Mouse (Mus musculus) adrenal gland, postnatal 10 days (tissue): ENCODE results near the gene Eif2b3. TPM values are rescaled to one million over a fixed set of nuclear protein-coding genes. Genes with fewer than 3 reads are reported as not detected.

Source experiments
- DNase-seq: peaks from one replicate; pipeline ENCODE4 v3.0.0; 2021; ENCODE audit warnings: mixed read lengths
- total RNA-seq, 2 experiments: library from RNA; stranded (reverse); gene quantifications; 2 replicates each; pipeline ENCODE4 v1.2.3; 2021

Gene Eif2b3
- total RNA-seq, 2 experiments from 2014 or later, result 29.3 to 32.3 TPM

- DNase-seq, result no peak
Measured at GRCm38 (mm10) chr4:117124218-117124517, 105.0 kb downstream of the Eif2b3 start.

GRCm38 (mm10) chr4:117124518-117125347 lies 105.5 kb downstream of the Eif2b3 start:
- DNase-seq, result peak; percentile 59

- DNase-seq, result peak; percentile 69
Measured at GRCm38 (mm10) chr4:117125348-117125909, 106.2 kb downstream of the Eif2b3 start, which contains the start of gene Btbd19. Gene Btbd19 (minus strand): TSS chr4:117125725.

GRCm38 (mm10) chr4:117125910-117126674 lies 106.9 kb downstream of the Eif2b3 start:
- peak; percentile 73 for DNase-seq

- DNase-seq, result no peak
Measured at GRCm38 (mm10) chr4:117126675-117127290, 107.6 kb downstream of the Eif2b3 start, which contains the start of gene Tctex1d4. Gene Tctex1d4 (plus strand): TSS chr4:117126794.

GRCm38 (mm10) chr4:117127991-117128686 lies 108.9 kb downstream of the Eif2b3 start:
- DNase-seq, result no peak

- no peak for DNase-seq
Measured at GRCm38 (mm10) chr4:117130790-117131189, 111.6 kb downstream of the Eif2b3 start.

GRCm38 (mm10) chr4:117131198-117131597 lies 112.0 kb downstream of the Eif2b3 start:
- DNase-seq, result no peak

- no peak for DNase-seq
Measured at GRCm38 (mm10) chr4:117131890-117132793, 112.9 kb downstream of the Eif2b3 start.

GRCm38 (mm10) chr4:117132794-117133143 lies 113.6 kb downstream of the Eif2b3 start:
- no peak for DNase-seq

- DNase-seq, result no peak
Measured at GRCm38 (mm10) chr4:117133366-117133796, 114.2 kb downstream of the Eif2b3 start.

GRCm38 (mm10) chr4:117133817-117134600 lies 114.8 kb downstream of the Eif2b3 start, which contains the start of gene Plk3:
Gene Plk3 (minus strand): TSS chr4:117133963.
- DNase-seq, result peak; percentile 98

GRCm38 (mm10) chr4:117134601-117134995 lies 115.4 kb downstream of the Eif2b3 start:
- DNase-seq, result no peak

GRCm38 (mm10) chr4:117136034-117136433 lies 116.8 kb downstream of the Eif2b3 start:
- DNase-seq, result peak; percentile 73

Other genes starting within 250 kb of the Eif2b3 start
- 10 to 100 TPM; 16.2 to 19.4 TPM for gene Toe1, start 211.8 kb upstream of the Eif2b3 start, total RNA-seq
- 1 to 10 TPM; 4.2 to 4.7 TPM for gene Mutyh, start 211.7 kb upstream of the Eif2b3 start, total RNA-seq
- gene Hpdl, start 197.7 kb upstream of the Eif2b3 start, total RNA-seq, result 1 to 10 TPM; 5.2 to 9.2 TPM
- 1 to 10 TPM; 3.0 to 3.2 TPM for gene Zswim5, start 142.0 kb upstream of the Eif2b3 start, total RNA-seq
- gene Urod, start 25.0 kb upstream of the Eif2b3 start, total RNA-seq, result 100 to 1,000 TPM; 122 to 150 TPM
- gene Hectd3, start 24.1 kb upstream of the Eif2b3 start, total RNA-seq, result 10 to 100 TPM; 24.8 to 27.0 TPM
- gene Ptch2, start 76.7 kb downstream of the Eif2b3 start, total RNA-seq, result 1 to 10 TPM; 5.1 to 7.8 TPM
- gene Btbd19, start 106.3 kb downstream of the Eif2b3 start, total RNA-seq, result 1 to 10 TPM; 6.0 to 6.4 TPM
- gene Tctex1d4, start 107.4 kb downstream of the Eif2b3 start, total RNA-seq, result not detected
- 10 to 100 TPM in 1 of 2 experiments, 1 to 10 TPM in 1; 4.2 to 13.5 TPM for gene Plk3, start 114.6 kb downstream of the Eif2b3 start, total RNA-seq
- gene Rps8, start 136.8 kb downstream of the Eif2b3 start, total RNA-seq, result 1,000 to 10,000 TPM; 1,173 to 1,206 TPM
- 1 to 10 TPM; 6.9 to 9.6 TPM for gene Kif2c, start 163.2 kb downstream of the Eif2b3 start, total RNA-seq
- gene Tmem53, start 232.5 kb downstream of the Eif2b3 start, total RNA-seq, result 10 to 100 TPM; 50.4 to 60.9 TPM
- 1 to 10 TPM; 1.5 to 1.8 TPM for gene Armh1, start 232.7 kb downstream of the Eif2b3 start, total RNA-seq